Mouse (Mus musculus): Measurements from ENCODE around the gene Gjb3. TPM values are rescaled to one million over a fixed set of nuclear protein-coding genes. Genes with fewer than 3 reads are reported as not detected.
A peak's percentile ranks its signal among the peaks of the same experiment; 100 is the strongest.

Gene Gjb3
- polyA plus RNA-seq, 1 experiment, result 2.0 TPM

DNA sequence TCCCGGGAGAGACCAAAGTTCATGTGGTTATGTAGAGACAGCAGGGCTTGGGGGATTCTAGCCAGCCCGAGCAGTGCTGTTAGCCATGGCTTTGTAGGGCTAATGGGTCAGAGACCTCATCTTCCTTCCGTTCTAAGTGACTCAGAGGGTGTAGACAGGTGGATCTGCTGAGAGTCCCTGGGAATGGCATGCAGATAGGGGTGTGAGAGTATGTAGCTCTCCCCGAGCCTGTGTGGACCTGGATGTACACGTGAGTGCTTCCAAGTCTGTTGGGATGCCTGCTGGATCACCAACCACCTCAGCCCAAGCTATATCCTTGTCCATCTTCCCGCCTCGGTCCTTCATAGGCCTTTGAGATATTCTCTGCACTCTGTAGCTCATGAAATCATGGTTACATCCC is 2.3 kb downstream of the Gjb3 start:
- 78% methylated on average over 7 of the region's 7 CpGs for WGBS
- Histone ChIP-seq H3K27ac (ENCODE audit: control insufficient read depth, insufficient read depth, low read length) (no peak overlapping the region), H3K4me3 (ENCODE audit: control insufficient read depth, insufficient read depth, low read length) (no peak overlapping the region)

DNA sequence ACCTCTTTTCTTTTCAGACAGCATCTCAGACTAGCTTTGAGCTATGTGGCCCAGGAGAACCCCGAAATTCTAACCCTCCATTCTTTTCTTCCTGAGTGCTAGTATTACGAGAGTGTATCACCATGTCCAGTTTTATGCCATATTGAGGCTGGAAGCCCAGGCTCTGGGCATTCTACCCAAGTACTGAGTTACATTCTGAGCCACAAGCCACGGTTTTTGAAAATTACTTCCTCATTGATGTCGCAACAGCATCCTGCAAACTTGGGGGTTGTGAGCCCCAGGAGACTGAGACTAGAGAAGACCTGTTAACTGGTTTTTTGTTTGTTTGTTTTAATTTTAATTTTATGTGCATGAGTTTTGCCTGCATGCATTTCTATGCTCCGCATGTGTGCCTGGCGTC is 2.9 kb downstream of the Gjb3 start:
- no peaks in the 10 kb centered on the region; the same call in 1 of the 2 replicates for H3K27me3 ChIP-seq (ENCODE audit: control insufficient read depth, insufficient read depth, low read length)
- no peak for DNase-seq
- H3K4me3 ChIP-seq (ENCODE audit: control insufficient read depth, insufficient read depth, low read length), result no peak overlapping the region
- TF ChIP-seq POLR2A (IDR thresholded peaks at IDR 0.05; ENCODE audit: control insufficient read depth, extremely low read depth, insufficient read depth, low read length, poor library complexity) (no peak), CTCF (IDR thresholded peaks at IDR 0.05; ENCODE audit: borderline replicate concordance, control insufficient read depth, extremely low read depth, insufficient read depth, low read length, poor library complexity) (no peak)
- no peaks in the 10 kb centered on the region for H3K4me1 ChIP-seq (replicated peaks; ENCODE audit: control insufficient read depth, insufficient read depth, low read length)
- no peaks in the 10 kb centered on the region for H3K36me3 ChIP-seq (ENCODE audit: control insufficient read depth, insufficient read depth, low read length)
- no peak overlapping the region for H3K27ac ChIP-seq (ENCODE audit: control insufficient read depth, insufficient read depth, low read length)
- 14% methylated on average over 6 of the region's 6 CpGs for WGBS

More for the DNA sequence above, 2.3 kb downstream of the Gjb3 start:
- Histone ChIP-seq H3K27me3 (ENCODE audit: control insufficient read depth, insufficient read depth, low read length) (no peaks in the 10 kb centered on the region; the same call in 1 of the 2 replicates), H3K4me1 (replicated peaks; ENCODE audit: control insufficient read depth, insufficient read depth, low read length) (no peaks in the 10 kb centered on the region), H3K36me3 (ENCODE audit: control insufficient read depth, insufficient read depth, low read length) (no peaks in the 10 kb centered on the region)
- TF ChIP-seq POLR2A (IDR thresholded peaks at IDR 0.05; ENCODE audit: control insufficient read depth, extremely low read depth, insufficient read depth, low read length, poor library complexity) (no peak), CTCF (IDR thresholded peaks at IDR 0.05; ENCODE audit: borderline replicate concordance, control insufficient read depth, extremely low read depth, insufficient read depth, low read length, poor library complexity) (no peak)
- no peak for DNase-seq

DNA sequence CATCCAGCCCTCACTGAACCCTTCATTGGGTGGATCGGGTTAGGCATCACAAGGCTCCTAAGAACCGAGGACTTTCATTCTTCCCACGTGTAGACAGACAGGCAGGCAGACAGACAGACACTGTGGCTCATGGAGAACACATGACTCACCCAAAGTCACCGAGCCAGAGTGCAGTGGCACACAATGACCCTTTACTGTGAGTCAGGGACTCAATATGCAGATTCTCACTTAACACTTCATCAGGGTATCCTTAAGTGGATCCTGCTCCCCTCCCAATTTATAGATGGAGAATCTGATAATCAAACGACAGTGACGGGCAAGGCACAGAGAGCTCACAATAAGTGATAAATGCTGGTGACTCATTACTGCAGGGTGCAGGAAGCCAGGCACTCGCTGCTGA is 3.4 kb downstream of the Gjb3 start:
- no peaks in the 10 kb centered on the region; the same call in 1 of the 2 replicates for H3K27me3 ChIP-seq (ENCODE audit: control insufficient read depth, insufficient read depth, low read length)
- TF ChIP-seq POLR2A (IDR thresholded peaks at IDR 0.05; ENCODE audit: control insufficient read depth, extremely low read depth, insufficient read depth, low read length, poor library complexity), result no peak
- no peak for TF ChIP-seq CTCF (IDR thresholded peaks at IDR 0.05; ENCODE audit: borderline replicate concordance, control insufficient read depth, extremely low read depth, insufficient read depth, low read length, poor library complexity)
- DNase-seq, result no peak
- H3K4me3 ChIP-seq (ENCODE audit: control insufficient read depth, insufficient read depth, low read length), result no peak overlapping the region
- 42% methylated on average over 7 of the region's 7 CpGs for WGBS
- no peaks in the 10 kb centered on the region for H3K36me3 ChIP-seq (ENCODE audit: control insufficient read depth, insufficient read depth, low read length)
- H3K4me1 ChIP-seq (replicated peaks; ENCODE audit: control insufficient read depth, insufficient read depth, low read length), result no peaks in the 10 kb centered on the region
- H3K27ac ChIP-seq (ENCODE audit: control insufficient read depth, insufficient read depth, low read length), result no peak overlapping the region

DNA sequence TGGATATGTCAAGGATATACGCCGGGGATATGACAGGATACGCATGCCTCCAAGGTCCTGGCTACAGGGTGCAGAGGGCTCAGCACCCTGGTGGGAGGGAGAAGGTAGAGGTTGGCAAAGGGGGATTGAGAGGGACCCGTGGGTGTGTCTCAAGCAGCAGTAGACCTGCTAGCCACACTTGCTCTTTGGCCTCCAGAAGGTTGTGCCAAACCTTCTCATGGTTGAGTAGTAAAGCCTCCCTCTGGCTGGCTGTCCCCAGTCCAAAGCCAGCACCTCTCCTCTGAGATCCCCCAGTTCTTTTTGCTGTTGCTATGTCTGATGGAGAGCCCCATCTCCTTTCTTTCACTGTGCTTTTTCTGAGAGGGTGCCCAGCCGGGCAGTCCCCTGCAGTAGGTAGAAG is 5.4 kb downstream of the Gjb3 start:
- TF ChIP-seq POLR2A (IDR thresholded peaks at IDR 0.05; ENCODE audit: control insufficient read depth, extremely low read depth, insufficient read depth, low read length, poor library complexity) (no peak), CTCF (IDR thresholded peaks at IDR 0.05; ENCODE audit: borderline replicate concordance, control insufficient read depth, extremely low read depth, insufficient read depth, low read length, poor library complexity) (no peak)
- no peak for DNase-seq
- 94% methylated on average over 5 of the region's 5 CpGs for WGBS
- Histone ChIP-seq H3K4me1 (replicated peaks; ENCODE audit: control insufficient read depth, insufficient read depth, low read length) (no peaks in the 10 kb centered on the region), H3K4me3 (ENCODE audit: control insufficient read depth, insufficient read depth, low read length) (no peak overlapping the region), H3K27ac (ENCODE audit: control insufficient read depth, insufficient read depth, low read length) (no peak overlapping the region), H3K27me3 (ENCODE audit: control insufficient read depth, insufficient read depth, low read length) (no peaks in the 10 kb centered on the region; the same call in 1 of the 2 replicates), H3K36me3 (ENCODE audit: control insufficient read depth, insufficient read depth, low read length) (no peaks in the 10 kb centered on the region)

DNA sequence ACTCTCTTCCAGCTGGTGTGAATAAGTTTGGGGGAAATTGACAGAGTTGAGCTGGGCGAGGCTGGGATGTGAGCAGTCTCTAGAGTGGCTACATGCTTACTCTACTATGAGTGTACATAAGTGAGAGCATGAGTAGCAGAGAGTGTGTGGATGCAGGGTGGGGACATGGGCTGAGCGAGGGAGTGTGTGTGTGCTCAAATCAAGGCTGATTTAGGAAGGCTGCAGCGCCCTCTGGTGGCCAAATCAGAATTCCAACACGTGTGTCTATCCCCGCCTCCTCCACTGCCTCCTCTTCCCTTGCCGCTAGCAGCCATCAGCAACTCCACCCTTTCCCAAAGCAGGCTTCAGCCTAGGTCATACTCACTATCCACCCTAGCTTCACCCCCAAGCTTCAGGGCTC is 5.9 kb downstream of the Gjb3 start:
- Histone ChIP-seq H3K4me3 (ENCODE audit: control insufficient read depth, insufficient read depth, low read length) (no peak overlapping the region), H3K27me3 (ENCODE audit: control insufficient read depth, insufficient read depth, low read length) (no peaks in the 10 kb centered on the region), H3K27ac (ENCODE audit: control insufficient read depth, insufficient read depth, low read length) (no peak overlapping the region), H3K36me3 (ENCODE audit: control insufficient read depth, insufficient read depth, low read length) (no peaks in the 10 kb centered on the region), H3K4me1 (replicated peaks; ENCODE audit: control insufficient read depth, insufficient read depth, low read length) (no peaks in the 10 kb centered on the region)
- WGBS, result 23% methylated on average over 6 of the region's 6 CpGs
- TF ChIP-seq POLR2A (IDR thresholded peaks at IDR 0.05; ENCODE audit: control insufficient read depth, extremely low read depth, insufficient read depth, low read length, poor library complexity) (no peak), CTCF (IDR thresholded peaks at IDR 0.05; ENCODE audit: borderline replicate concordance, control insufficient read depth, extremely low read depth, insufficient read depth, low read length, poor library complexity) (peak; percentile 59; the same call in 1 of the 2 replicates)
- peak; percentile 50 for DNase-seq

DNA sequence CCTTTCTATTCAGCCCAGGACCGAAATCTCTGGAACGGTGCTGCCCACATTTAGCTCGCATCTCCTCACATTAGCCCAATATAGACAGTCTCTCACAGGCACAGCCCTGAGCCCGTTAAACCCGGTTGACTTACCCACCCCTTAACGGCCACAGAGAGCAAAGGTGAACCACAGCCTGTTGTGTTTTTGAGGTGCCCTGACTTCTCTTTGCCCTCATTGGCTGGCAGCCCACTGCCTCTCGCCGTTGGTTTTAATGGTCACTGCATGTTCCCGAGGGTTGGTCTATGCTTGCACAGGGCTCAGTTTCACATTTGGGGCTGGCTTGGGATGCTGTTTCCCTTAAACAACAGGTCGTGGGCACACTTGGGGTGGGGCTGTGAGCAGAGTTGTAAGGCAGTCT is 6.3 kb downstream of the Gjb3 start:
- H3K36me3 ChIP-seq (ENCODE audit: control insufficient read depth, insufficient read depth, low read length), result no peaks in the 10 kb centered on the region
- no peak for DNase-seq
- H3K4me3 ChIP-seq (ENCODE audit: control insufficient read depth, insufficient read depth, low read length), result no peak overlapping the region
- TF ChIP-seq POLR2A (IDR thresholded peaks at IDR 0.05; ENCODE audit: control insufficient read depth, extremely low read depth, insufficient read depth, low read length, poor library complexity) (no peak), CTCF (IDR thresholded peaks at IDR 0.05; ENCODE audit: borderline replicate concordance, control insufficient read depth, extremely low read depth, insufficient read depth, low read length, poor library complexity) (no peak)
- H3K27me3 ChIP-seq (ENCODE audit: control insufficient read depth, insufficient read depth, low read length), result no peaks in the 10 kb centered on the region
- H3K27ac ChIP-seq (ENCODE audit: control insufficient read depth, insufficient read depth, low read length), result no peak overlapping the region
- no peaks in the 10 kb centered on the region for H3K4me1 ChIP-seq (replicated peaks; ENCODE audit: control insufficient read depth, insufficient read depth, low read length)
- WGBS, result 69% methylated on average over 10 of the region's 10 CpGs

DNA sequence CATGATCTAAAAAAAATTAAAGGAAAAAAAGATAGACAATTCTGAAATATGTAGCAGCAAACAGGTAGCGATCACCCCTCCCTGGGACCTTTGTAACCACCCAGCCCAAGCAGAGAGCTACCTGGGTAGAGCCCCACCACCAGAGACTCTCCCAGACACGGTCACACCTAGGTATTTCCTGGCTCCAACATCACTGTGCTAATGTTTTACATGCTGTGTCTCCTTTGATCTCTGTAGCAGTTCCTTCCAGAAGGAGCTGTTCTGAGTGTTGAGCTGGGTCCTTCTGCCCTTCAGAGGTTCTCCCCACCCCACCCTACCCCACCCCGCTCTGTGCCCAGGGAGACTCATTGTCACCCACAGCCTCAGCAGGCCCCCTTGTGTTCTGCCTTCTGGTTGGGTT is 7.0 kb downstream of the Gjb3 start:
- Histone ChIP-seq H3K27ac (ENCODE audit: control insufficient read depth, insufficient read depth, low read length) (no peak overlapping the region), H3K4me1 (replicated peaks; ENCODE audit: control insufficient read depth, insufficient read depth, low read length) (no peaks in the 10 kb centered on the region), H3K27me3 (ENCODE audit: control insufficient read depth, insufficient read depth, low read length) (no peaks in the 10 kb centered on the region), H3K4me3 (ENCODE audit: control insufficient read depth, insufficient read depth, low read length) (no peak overlapping the region), H3K36me3 (ENCODE audit: control insufficient read depth, insufficient read depth, low read length) (no peaks in the 10 kb centered on the region)
- 93% methylated on average over 3 of the region's 3 CpGs for WGBS
- TF ChIP-seq POLR2A (IDR thresholded peaks at IDR 0.05; ENCODE audit: control insufficient read depth, extremely low read depth, insufficient read depth, low read length, poor library complexity) (no peak), CTCF (IDR thresholded peaks at IDR 0.05; ENCODE audit: borderline replicate concordance, control insufficient read depth, extremely low read depth, insufficient read depth, low read length, poor library complexity) (no peak)
- no peak for DNase-seq

All from thymus, adult 2 months (tissue).